Mouse (Mus musculus) limb, embryonic 15.5 days (tissue): ENCODE measurements around the gene Ghr. TPM values are rescaled to one million over a fixed set of nuclear protein-coding genes. Genes with fewer than 3 reads are reported as not detected.

ENCODE experiments used
- ATAC-seq: fragments of 200-750 bp; cut with Nextera tagmentation; 2 replicates; pipeline ENCODE4 v1.8.0; 2017; ENCODE audit warnings: low read depth, moderate TSS enrichment; ENCODE audit not compliant: insufficient number of reproducible peaks, low FRiP score, low TSS enrichment
- H3K27ac ChIP-seq: fragments of 300-500 bp; sonication (generic); 2 replicates; pipeline ENCODE4 v1.5.1; 2015; ENCODE audit warnings: moderate library complexity, mild to moderate bottlenecking, inconsistent platforms
- H3K27me3 ChIP-seq: fragments of 300-500 bp; sonication (generic); 2 replicates; pipeline ENCODE4 v1.6.1; 2015; ENCODE audit warnings: inconsistent platforms
- H3K36me3 ChIP-seq: fragments of 300-500 bp; sonication (generic); 2 replicates; pipeline ENCODE4 v1.6.1; 2015; ENCODE audit warnings: inconsistent platforms
- H3K4me1 ChIP-seq: fragments of 300-500 bp; sonication (generic); 2 replicates; pipeline ENCODE4 v1.6.1; 2015; ENCODE audit warnings: inconsistent platforms
- H3K4me2 ChIP-seq: fragments of 300-500 bp; sonication (generic); 2 replicates; pipeline ENCODE4 v1.6.1; 2015; ENCODE audit warnings: mild to moderate bottlenecking, inconsistent platforms
- H3K4me3 ChIP-seq: fragments of 300-500 bp; sonication (generic); 2 replicates; pipeline ENCODE4 v1.5.1; 2015; ENCODE audit warnings: mild to moderate bottlenecking, inconsistent platforms
- H3K9ac ChIP-seq: fragments of 300-500 bp; sonication (generic); 2 replicates; pipeline ENCODE4 v1.6.1; 2015; ENCODE audit warnings: inconsistent platforms
- H3K9me3 ChIP-seq: fragments of 300-500 bp; sonication (generic); 2 replicates; pipeline ENCODE4 v1.6.1; 2016; ENCODE audit warnings: inconsistent platforms
- whole genome bisulfite sequencing: fragments of 180-500 bp; shearing (Covaris S2); methylation state at CpG from one replicate; pipeline ENCODE4 v1.1.7; 2015; 5-methylcytosine and 5-hydroxymethylcytosine counted together
- polyA plus RNA-seq: library from polyadenylated mRNA; unstranded; fragments of >200 nt; fragmentation: Nextera tagmentation; extraction: Ambion mirVana; gene quantifications from 2 replicates; pipeline ENCODE4 v1.2.1, GENCODE M21; 2015

Gene Ghr
- polyA plus RNA-seq, 1 experiment from 2014 or later = 83.3 TPM

DNA sequence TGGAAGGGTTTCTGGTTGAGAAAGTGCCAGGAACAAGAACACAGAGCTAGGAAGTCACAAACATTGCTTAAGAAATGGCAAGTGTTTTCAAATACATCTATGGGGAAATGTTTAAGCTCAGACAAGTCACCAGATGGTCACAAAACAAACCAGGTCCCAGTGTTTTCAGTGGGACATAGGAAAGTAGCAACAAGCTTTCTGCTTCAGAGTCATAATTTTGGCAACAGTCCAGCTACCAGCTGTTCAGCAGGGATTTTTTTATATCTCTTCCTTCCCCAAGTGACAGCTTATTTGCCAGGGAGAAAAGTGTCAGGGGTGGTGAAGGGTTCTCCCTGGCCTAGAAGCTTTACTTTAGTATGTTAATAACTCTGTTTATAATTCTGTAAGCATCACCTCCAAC lies 270.4 kb downstream of the Ghr start:
- H3K27me3 ChIP-seq = no peaks in the 10 kb centered on the region
- no peak overlapping the region for H3K9ac ChIP-seq
- no peaks in the 10 kb centered on the region for H3K9me3 ChIP-seq
- H3K4me2 ChIP-seq = no peak overlapping the region
- ATAC-seq = no peak
- no peaks in the 10 kb centered on the region for H3K36me3 ChIP-seq
- no peak overlapping the region for H3K4me3 ChIP-seq
- H3K4me1 ChIP-seq = no peaks in the 10 kb centered on the region
- H3K27ac ChIP-seq = no peak overlapping the region

GRCm38 (mm10) chr15:3309856-3310255 lies 273.4 kb downstream of the Ghr start:
- Histone ChIP-seq H3K27ac (no peak overlapping the region), H3K36me3 (no peaks in the 10 kb centered on the region), H3K27me3 (no peaks in the 10 kb centered on the region), H3K4me1 (no peaks in the 10 kb centered on the region), H3K4me3 (no peak overlapping the region), H3K9me3 (no peaks in the 10 kb centered on the region), H3K4me2 (no peak overlapping the region), H3K9ac (no peak overlapping the region)
- WGBS = 82% methylated on average over 3 of the region's 3 CpGs
- no peak for ATAC-seq

DNA sequence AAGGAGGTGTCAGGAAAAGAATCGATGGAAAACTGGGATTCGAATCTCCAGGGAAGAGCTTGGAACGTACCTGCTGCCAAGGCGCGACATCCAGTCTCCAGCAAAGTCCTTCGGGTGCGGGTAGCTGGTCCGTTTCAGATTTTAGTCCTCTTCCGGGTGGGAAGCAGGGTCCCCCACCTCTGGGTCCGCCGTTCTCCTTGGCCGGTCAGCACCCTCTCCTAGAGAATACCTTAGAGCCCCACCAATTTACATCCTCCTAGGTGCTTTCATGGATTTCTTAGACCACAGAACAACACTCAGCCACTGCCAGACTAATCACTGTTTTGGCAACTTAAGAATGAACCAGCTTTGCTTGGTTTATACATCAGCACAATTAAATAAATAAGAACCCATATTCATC lies 279.9 kb downstream of the Ghr start, which contains the start of gene Ccdc152:
Gene Ccdc152 (minus strand): TSS at position 101 of the 400 bp plus-strand sequence.
- no peak for ATAC-seq
- 87% methylated on average over 12 of the region's 12 CpGs for WGBS
- Histone ChIP-seq H3K4me2 (no peak within 1 kb of the TSS), H3K27me3 (no peaks in the 10 kb centered on the region), H3K27ac (no peak within 1 kb of the TSS), H3K36me3 (no peaks in the 10 kb centered on the region), H3K9me3 (no peaks in the 10 kb centered on the region), H3K4me3 (no peak within 1 kb of the TSS), H3K4me1 (no peaks in the 10 kb centered on the region), H3K9ac (no peak within 1 kb of the TSS)

DNA sequence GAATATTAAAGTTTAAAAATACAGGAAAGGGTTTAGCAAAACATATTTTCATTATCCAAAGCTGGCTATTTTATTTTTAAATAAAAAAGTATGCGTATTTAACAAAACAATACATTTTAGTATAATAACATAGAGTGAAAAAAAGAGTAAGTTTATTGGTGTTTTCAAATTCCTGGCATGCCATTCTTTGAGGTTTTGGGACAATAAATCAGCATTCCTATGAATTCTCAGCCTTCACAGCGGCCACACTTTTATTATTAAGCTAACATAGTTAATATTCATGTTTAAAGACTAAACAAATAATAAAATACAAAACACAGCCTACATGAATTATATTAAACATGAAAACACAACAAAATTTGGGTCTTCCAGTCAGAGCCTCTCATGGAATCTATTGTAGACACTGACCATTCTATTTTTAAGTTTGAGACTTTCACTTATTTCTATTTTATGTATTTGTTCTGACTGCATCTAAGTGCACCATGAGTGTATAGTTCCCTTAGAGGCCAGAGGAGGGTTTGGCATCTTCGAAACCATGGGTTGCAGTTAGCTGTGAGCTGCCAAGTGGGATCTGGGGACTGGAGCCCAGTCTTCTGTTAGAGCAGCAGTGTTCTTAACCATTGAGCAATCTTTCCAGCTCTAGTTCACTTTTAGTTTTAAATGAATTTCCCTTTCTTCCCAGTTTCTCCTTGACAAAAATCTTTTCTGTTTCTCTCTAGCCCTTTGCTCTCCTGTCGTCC lies 282.8 kb downstream of the Ghr start:
- H3K4me2 ChIP-seq = no peak overlapping the region
- no peaks in the 10 kb centered on the region for H3K9me3 ChIP-seq
- no peak overlapping the region for H3K4me3 ChIP-seq
- 55% methylated on average over 4 of the region's 4 CpGs for WGBS
- no peak overlapping the region for H3K9ac ChIP-seq
- H3K27ac ChIP-seq = no peak overlapping the region
- no peaks in the 10 kb centered on the region for H3K36me3 ChIP-seq
- no peaks in the 10 kb centered on the region for H3K4me1 ChIP-seq
- H3K27me3 ChIP-seq = no peaks in the 10 kb centered on the region
- ATAC-seq = no peak

DNA sequence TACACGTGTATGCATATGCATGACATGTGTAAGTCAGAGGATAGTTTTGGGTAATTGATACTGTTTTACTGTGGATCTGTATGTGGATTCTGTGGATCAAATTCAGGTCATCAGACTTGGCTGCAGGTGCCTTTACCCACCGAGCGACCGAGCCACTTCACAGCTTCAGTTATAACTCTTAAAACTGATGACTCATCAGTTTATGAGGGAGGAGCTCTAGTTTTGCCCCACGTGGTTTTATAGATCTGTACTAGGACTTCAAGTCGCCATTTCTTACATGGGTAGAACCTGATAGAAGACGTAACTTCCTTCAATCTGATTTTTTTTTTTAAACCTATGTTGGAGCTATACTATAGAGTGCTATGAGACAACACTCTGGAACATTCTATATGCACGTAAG lies 285.7 kb downstream of the Ghr start:
- Histone ChIP-seq H3K27ac (no peak overlapping the region), H3K4me2 (no peak overlapping the region), H3K9me3 (no peaks in the 10 kb centered on the region), H3K36me3 (no peaks in the 10 kb centered on the region), H3K4me3 (no peak overlapping the region), H3K4me1 (no peaks in the 10 kb centered on the region), H3K27me3 (no peaks in the 10 kb centered on the region), H3K9ac (no peak overlapping the region)
- 62% methylated on average over 8 of the region's 8 CpGs for WGBS
- no peak for ATAC-seq

DNA sequence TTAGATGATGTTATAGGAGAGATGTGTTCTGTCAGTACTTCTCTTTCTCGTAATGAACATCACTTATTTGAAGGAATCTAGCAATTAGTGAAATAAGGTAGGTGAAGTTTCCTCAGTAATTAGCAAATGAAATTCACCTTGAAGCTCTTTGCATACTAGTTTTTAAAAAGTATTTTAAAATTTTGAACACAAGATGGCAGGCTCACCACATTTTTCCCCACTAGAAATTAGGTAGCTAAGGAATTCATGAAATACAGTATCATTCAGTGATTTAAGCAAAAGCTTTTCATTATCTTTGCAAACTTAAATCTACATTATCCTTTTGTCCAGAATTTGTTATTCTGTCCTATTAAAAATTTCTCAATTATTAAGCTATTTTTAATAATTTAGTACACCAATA lies 287.3 kb downstream of the Ghr start:
- WGBS = 62% methylated on average over 1 of the region's 1 CpGs

DNA sequence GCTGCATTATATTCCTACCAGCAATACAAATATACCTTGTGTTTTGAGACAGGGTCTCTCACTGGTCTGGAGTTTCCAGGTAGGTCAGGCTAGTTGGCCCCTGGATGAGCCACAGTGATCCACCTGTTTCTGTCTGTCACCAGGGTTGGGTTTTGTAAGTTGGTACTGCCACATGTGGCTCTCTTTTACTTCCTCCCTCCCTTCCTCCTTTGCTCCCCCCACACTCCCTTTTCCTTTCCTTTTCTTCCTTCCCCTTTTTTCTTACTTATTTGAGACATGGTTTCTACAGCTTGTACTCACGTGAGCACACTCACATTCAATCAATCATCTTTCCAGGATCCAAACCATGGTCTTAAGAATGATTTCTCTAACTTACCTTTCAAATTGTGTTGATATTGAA lies 289.8 kb downstream of the Ghr start:
- WGBS = 49% methylated on average over 1 of the region's 1 CpGs
- H3K27me3 ChIP-seq = no peaks in the 10 kb centered on the region
- H3K4me1 ChIP-seq = no peaks in the 10 kb centered on the region
- no peak for ATAC-seq
- no peaks in the 10 kb centered on the region for H3K36me3 ChIP-seq
- H3K4me3 ChIP-seq = no peak overlapping the region
- H3K4me2 ChIP-seq = no peak overlapping the region
- H3K27ac ChIP-seq = no peak overlapping the region
- no peaks in the 10 kb centered on the region for H3K9me3 ChIP-seq
- H3K9ac ChIP-seq = no peak overlapping the region

More for the DNA sequence above, 287.3 kb downstream of the Ghr start:
- H3K27ac ChIP-seq = no peak overlapping the region
- H3K4me2 ChIP-seq = no peak overlapping the region
- H3K4me1 ChIP-seq = no peaks in the 10 kb centered on the region
- no peak for ATAC-seq
- no peaks in the 10 kb centered on the region for H3K9me3 ChIP-seq
- H3K27me3 ChIP-seq = no peaks in the 10 kb centered on the region
- no peaks in the 10 kb centered on the region for H3K36me3 ChIP-seq
- no peak overlapping the region for H3K4me3 ChIP-seq
- H3K9ac ChIP-seq = no peak overlapping the region

GRCm38 (mm10) chr15:3290435-3290834 lies 292.9 kb downstream of the Ghr start:
- no peaks in the 10 kb centered on the region for H3K27me3 ChIP-seq
- no peaks in the 10 kb centered on the region for H3K9me3 ChIP-seq
- 73% methylated on average over 3 of the region's 3 CpGs for WGBS
- no peak overlapping the region for H3K27ac ChIP-seq
- H3K4me1 ChIP-seq = no peaks in the 10 kb centered on the region
- no peaks in the 10 kb centered on the region for H3K36me3 ChIP-seq
- ATAC-seq = no peak
- no peak overlapping the region for H3K4me2 ChIP-seq
- no peak overlapping the region for H3K9ac ChIP-seq
- H3K4me3 ChIP-seq = no peak overlapping the region

- Histone ChIP-seq H3K36me3 (no peaks in the 10 kb centered on the region), H3K9ac (no peak overlapping the region), H3K4me2 (no peak overlapping the region), H3K27me3 (no peaks in the 10 kb centered on the region), H3K4me1 (no peaks in the 10 kb centered on the region), H3K9me3 (no peaks in the 10 kb centered on the region), H3K27ac (no peak overlapping the region), H3K4me3 (no peak overlapping the region)
- no peak for ATAC-seq
Measured at GRCm38 (mm10) chr15:3286032-3286431, 297.3 kb downstream of the Ghr start.

DNA sequence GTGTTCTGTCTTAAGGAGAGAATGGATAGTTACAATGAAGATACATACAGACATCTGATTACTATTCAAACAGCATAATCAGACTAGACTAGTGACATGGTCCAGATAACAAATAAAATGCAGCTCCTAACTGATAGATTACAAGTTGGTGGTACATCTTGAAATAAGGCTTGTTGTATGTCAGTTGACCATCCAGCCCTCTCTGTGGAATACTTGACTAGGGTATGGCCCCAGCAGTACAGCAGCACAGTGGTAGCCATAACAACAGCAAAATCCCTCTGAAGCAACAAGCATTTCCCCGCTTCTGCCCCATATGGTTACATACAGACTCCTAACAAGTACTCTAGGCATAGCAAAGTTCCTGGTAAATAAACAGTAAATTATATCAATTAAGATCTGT lies 301.6 kb downstream of the Ghr start:
- 79% methylated on average over 1 of the region's 1 CpGs for WGBS
- no peaks in the 10 kb centered on the region for H3K4me1 ChIP-seq
- ATAC-seq = no peak

DNA sequence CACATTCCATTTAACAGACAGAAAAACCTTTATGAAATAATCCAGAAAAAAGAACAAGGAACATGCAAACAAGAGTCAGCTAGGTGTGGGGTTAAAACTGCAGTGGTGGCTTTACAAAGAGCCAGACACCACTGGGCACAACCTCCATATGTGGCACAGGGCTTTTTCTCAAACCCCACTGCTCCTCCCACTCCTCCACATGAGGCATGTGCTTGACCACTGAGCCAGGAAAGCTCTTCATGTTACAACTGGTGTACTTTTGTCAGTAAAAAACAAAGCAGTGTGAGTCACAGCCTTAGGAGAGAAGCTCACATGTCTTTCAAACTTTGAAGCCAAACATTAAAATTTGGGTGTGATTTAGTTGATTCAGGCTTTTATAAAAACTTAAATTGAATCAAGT lies 302.1 kb downstream of the Ghr start:
- no peak overlapping the region for H3K4me3 ChIP-seq
- H3K4me1 ChIP-seq = no peaks in the 10 kb centered on the region
- H3K27ac ChIP-seq = no peak overlapping the region

More for the DNA sequence above, 301.6 kb downstream of the Ghr start:
- 0 out of 2 replicates have a peak, but pooled peaks cover 6% of the 10 kb centered on the region for H3K36me3 ChIP-seq
- H3K27me3 ChIP-seq = no peaks in the 10 kb centered on the region
- H3K4me2 ChIP-seq = no peak overlapping the region
- H3K27ac ChIP-seq = no peak overlapping the region
- no peaks in the 10 kb centered on the region for H3K9me3 ChIP-seq
- no peak overlapping the region for H3K4me3 ChIP-seq
- H3K9ac ChIP-seq = no peak overlapping the region

GRCm38 (mm10) chr15:3279242-3279641 lies 304.1 kb downstream of the Ghr start:
- no peak for ATAC-seq
- Histone ChIP-seq H3K9me3 (no peaks in the 10 kb centered on the region), H3K27ac (no peak overlapping the region), H3K4me2 (no peak overlapping the region), H3K4me1 (no peaks in the 10 kb centered on the region), H3K4me3 (no peak overlapping the region), H3K36me3 (0 out of 2 replicates have a peak, but pooled peaks cover 6% of the 10 kb centered on the region), H3K9ac (no peak overlapping the region), H3K27me3 (no peaks in the 10 kb centered on the region)
- WGBS = 74% methylated on average over 7 of the region's 7 CpGs

More for the DNA sequence above, 302.1 kb downstream of the Ghr start:
- Histone ChIP-seq H3K9ac (no peak overlapping the region), H3K4me2 (no peak overlapping the region), H3K27me3 (no peaks in the 10 kb centered on the region), H3K36me3 (0 out of 2 replicates have a peak, but pooled peaks cover 6% of the 10 kb centered on the region), H3K9me3 (no peaks in the 10 kb centered on the region)
- no peak for ATAC-seq

DNA sequence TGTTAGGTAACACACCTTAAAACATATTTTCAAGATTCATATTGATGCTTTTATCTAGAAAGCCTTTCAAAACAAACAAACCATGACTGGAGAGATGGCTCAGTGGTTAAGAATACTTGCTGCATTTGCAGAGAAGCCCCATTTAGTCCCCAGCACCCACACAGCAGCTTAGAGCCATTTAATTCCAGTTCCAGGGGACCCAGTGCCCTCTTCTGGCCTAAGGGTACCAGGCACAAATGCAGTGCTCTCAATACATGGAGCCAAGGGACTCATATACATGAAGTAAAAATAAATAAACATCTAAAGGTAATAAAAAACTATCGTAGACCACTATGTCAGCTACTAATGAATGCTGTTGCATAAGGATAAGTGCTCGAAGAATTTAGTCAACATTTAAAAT lies 305.9 kb downstream of the Ghr start:
- H3K27me3 ChIP-seq = no peaks in the 10 kb centered on the region
- no peak overlapping the region for H3K27ac ChIP-seq
- WGBS = 88% methylated on average over 2 of the region's 2 CpGs
- no peaks in the 10 kb centered on the region for H3K9me3 ChIP-seq
- ATAC-seq = no peak
- H3K4me2 ChIP-seq = no peak overlapping the region
- no peak overlapping the region for H3K9ac ChIP-seq
- H3K36me3 ChIP-seq = 0 out of 2 replicates have a peak, but pooled peaks cover 6% of the 10 kb centered on the region
- no peak overlapping the region for H3K4me3 ChIP-seq
- H3K4me1 ChIP-seq = no peaks in the 10 kb centered on the region
